ENCODE assay signal across 29 mouse cellular contexts in the genomic region with DNA sequence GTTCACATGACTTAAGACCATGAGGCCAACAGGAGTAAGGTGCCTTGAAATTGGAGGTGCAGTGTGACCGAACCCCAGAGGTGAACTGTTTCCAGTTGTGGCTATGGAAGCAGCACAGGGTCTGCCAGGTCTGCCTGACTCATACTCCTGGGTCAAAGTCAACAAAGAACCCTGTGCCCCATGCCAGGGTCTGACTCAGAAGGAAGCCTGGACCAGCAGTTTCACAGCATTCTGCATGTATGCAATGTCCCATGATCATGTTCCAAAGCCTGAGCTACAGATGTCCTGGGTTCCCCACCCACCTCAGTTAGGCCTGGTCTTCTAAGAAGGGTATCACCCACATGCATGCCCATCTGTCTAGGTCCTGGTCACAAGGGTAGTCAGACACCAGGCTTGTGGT. TPM values are rescaled to one million over a fixed set of nuclear protein-coding genes. Genes with fewer than 3 reads are reported as not detected.
DNase-seq lines count a peak whose midpoint lies in the region; ATAC-seq and TF ChIP-seq lines count a peak whose summit lies in the region.
"Had no signal": no experiment of that assay in that cellular context is flagged by ENCODE, and none has a peak within 500 bp of the region (broad histone marks: within the 10 kb centered on the region; RNA-seq: fewer than 3 reads in every experiment).

No protein-coding gene starts in this region.

- 74% methylated on average over 1 of the region's 1 CpGs for WGBS in intestine, postnatal 0 days
- 90% methylated on average over 1 of the region's 1 CpGs for WGBS in intestine, embryonic 15.5 days
- 82% methylated on average over 1 of the region's 1 CpGs for WGBS in lung, adult 2 months

- no peak overlapping the region for H3K4me3 ChIP-seq in intestine, postnatal 0 days (ENCODE audit: low read depth, low read length)
- H3K4me3 ChIP-seq in intestine, embryonic 15.5 days (replicated peaks): no peak overlapping the region
- H3K4me3 ChIP-seq in lung, adult 2 months (replicated peaks; ENCODE audit: extremely low read depth, low read depth, low read length): no peak overlapping the region
- H3K4me3 ChIP-seq: embryonic facial prominence, embryonic 12.5 days; forebrain, embryonic 10.5 days; forebrain, embryonic 15.5 days; heart, adult 2 months; heart, embryonic 12.5 days; hindbrain, embryonic 13.5 days; midbrain, embryonic 13.5 days had no signal

- TF ChIP-seq CTCF in intestine, postnatal 0 days (IDR thresholded peaks at IDR 0.05; ENCODE audit: low read depth): no peak
- no peak for TF ChIP-seq CTCF in lung, adult 2 months (IDR thresholded peaks at IDR 0.05; ENCODE audit: insufficient read depth, low read length)

- H3K27me3 ChIP-seq in intestine, postnatal 0 days (replicated peaks; ENCODE audit: control insufficient read depth, insufficient read depth, low read length): no peaks in the 10 kb centered on the region
- H3K27me3 ChIP-seq in intestine, embryonic 15.5 days (replicated peaks): no peaks in the 10 kb centered on the region
- H3K27me3 ChIP-seq: embryonic facial prominence, embryonic 12.5 days; forebrain, embryonic 15.5 days; heart, embryonic 12.5 days; hindbrain, embryonic 13.5 days; midbrain, embryonic 13.5 days had no signal

- H3K4me2 ChIP-seq in intestine, postnatal 0 days (replicated peaks; ENCODE audit: low read depth): no peak overlapping the region
- no peak overlapping the region for H3K4me2 ChIP-seq in intestine, embryonic 15.5 days (replicated peaks)
- H3K4me2 ChIP-seq: embryonic facial prominence, embryonic 12.5 days; forebrain, embryonic 15.5 days; heart, embryonic 12.5 days; hindbrain, embryonic 13.5 days; midbrain, embryonic 13.5 days had no signal

- peak; percentile 80 for DNase-seq in NIH3T3 (ENCODE audit: low read depth)
- DNase-seq in adrenal gland, postnatal 36 days: peak; percentile 71
- DNase-seq in lung, adult 2 months: no peak
- DNase-seq in spleen, postnatal 10 days (ENCODE audit: low spot score in 2 of 2): no peak
- DNase-seq: cerebellum, adult 11 months; embryo, embryonic 11 days; heart, adult 2 months; heart, postnatal 4 days; kidney, adult 2 months; kidney, postnatal 4 days; layer of hippocampus, adult 9-11 months; liver; lung, postnatal 4 days had no signal

- peak; percentile 64 for ATAC-seq in intestine, postnatal 0 days
- ATAC-seq in intestine, embryonic 15.5 days: no peak
- ATAC-seq: forebrain, embryonic 15.5 days; inflammation-experienced regulatory T-cells, adult 6 months; midbrain, embryonic 13.5 days had no signal

- no peak overlapping the region for H3K27ac ChIP-seq in intestine, postnatal 0 days (ENCODE audit: low read depth, low read length)
- H3K27ac ChIP-seq in intestine, embryonic 15.5 days: no peak overlapping the region
- H3K27ac ChIP-seq: embryonic facial prominence, embryonic 12.5 days; forebrain, embryonic 10.5 days; forebrain, embryonic 15.5 days; heart, adult 2 months; hindbrain, embryonic 13.5 days; kidney, postnatal 0 days; midbrain, embryonic 13.5 days had no signal

- H3K9me3 ChIP-seq in intestine, postnatal 0 days (ENCODE audit: control insufficient read depth): no peaks in the 10 kb centered on the region
- no peaks in the 10 kb centered on the region for H3K9me3 ChIP-seq in intestine, embryonic 15.5 days
- H3K9me3 ChIP-seq: embryonic facial prominence, embryonic 12.5 days; forebrain, embryonic 10.5 days; forebrain, embryonic 15.5 days; G1E; heart, embryonic 12.5 days; hindbrain, embryonic 13.5 days; midbrain, embryonic 13.5 days had no signal

- no peak overlapping the region for H3K9ac ChIP-seq in intestine, postnatal 0 days (ENCODE audit: low read depth, low read length)
- H3K9ac ChIP-seq in intestine, embryonic 15.5 days: no peak overlapping the region
- H3K9ac ChIP-seq: embryonic facial prominence, embryonic 12.5 days; forebrain, embryonic 15.5 days; heart, embryonic 12.5 days; hindbrain, embryonic 13.5 days; midbrain, embryonic 13.5 days had no signal

- peaks cover 29% of the 10 kb centered on the region for H3K36me3 ChIP-seq in intestine, postnatal 0 days (ENCODE audit: control insufficient read depth, insufficient read depth)
- H3K36me3 ChIP-seq in intestine, embryonic 15.5 days: peaks cover 20% of the 10 kb centered on the region

- no peak for TF ChIP-seq POLR2A in lung, adult 2 months (IDR thresholded peaks at IDR 0.05; ENCODE audit: borderline replicate concordance, extremely low read depth, low read depth, low read length)

- H3K4me1 ChIP-seq in intestine, postnatal 0 days (replicated peaks; ENCODE audit: control insufficient read depth, insufficient read depth, low read length): no peaks in the 10 kb centered on the region
- no peaks in the 10 kb centered on the region for H3K4me1 ChIP-seq in intestine, embryonic 15.5 days (replicated peaks)
- no peaks in the 10 kb centered on the region for H3K4me1 ChIP-seq in lung, adult 2 months (ENCODE audit: control insufficient read depth, insufficient read depth, low read length)
- H3K4me1 ChIP-seq: embryonic facial prominence, embryonic 12.5 days; hindbrain, embryonic 13.5 days; midbrain, embryonic 13.5 days had no signal

RNA-seq across cellular contexts. Expression of gene Slc7a5, which starts 18.2 kb away (rescaled TPM):
- polyA plus RNA-seq in intestine, postnatal 0 days (2015; fragmentation: Nextera tagmentation; extraction: Ambion mirVana): 4.7 and 6.1 TPM in 2 replicates
- polyA plus RNA-seq in intestine, embryonic 15.5 days (2015; fragmentation: Nextera tagmentation; extraction: Ambion mirVana): 17.9 and 18.1 TPM in 2 replicates
- total RNA-seq in adrenal gland, postnatal 36 days (2021): 10 to 100 TPM; 41.6 to 64.0 TPM
- polyA plus RNA-seq in lung, adult 2 months (2012; rRNA removed): 11.4 and 12.1 TPM in 2 replicates

RNA-seq across cellular contexts. Expression of gene Car5a, which starts 55.4 kb away (rescaled TPM):
- polyA plus RNA-seq in intestine, postnatal 0 days (2015; fragmentation: Nextera tagmentation; extraction: Ambion mirVana): 10.1 and 11.1 TPM in 2 replicates
- polyA plus RNA-seq in intestine, embryonic 15.5 days (2015; fragmentation: Nextera tagmentation; extraction: Ambion mirVana): 0.21 and 0.33 TPM in 2 replicates
- total RNA-seq in adrenal gland, postnatal 36 days (2021): not detected
- 0.18 and 0.26 TPM in 2 replicates for polyA plus RNA-seq in lung, adult 2 months (2012; rRNA removed)
- total RNA-seq: gastrocnemius, adult 18-20 months; heart, adult 2 months; heart, postnatal 4 days; megakaryocyte-erythroid progenitor cell, adult 5-6 weeks had no signal
- polyA plus RNA-seq: embryonic facial prominence, embryonic 12.5 days; forebrain, embryonic 10.5 days; heart, adult 2 months; heart, embryonic 12.5 days; heart, postnatal 0 days; inflammation-experienced regulatory T-cells, adult 6 months; limb, embryonic 11.5 days; stomach, embryonic 14.5 days had no signal

RNA-seq across cellular contexts. Expression of gene Klhdc4, which starts 59.9 kb away (rescaled TPM):
- 10.7 and 12.1 TPM in 2 replicates for polyA plus RNA-seq in intestine, postnatal 0 days (2015; fragmentation: Nextera tagmentation; extraction: Ambion mirVana)
- polyA plus RNA-seq in intestine, embryonic 15.5 days (2015; fragmentation: Nextera tagmentation; extraction: Ambion mirVana): 33.6 and 41.1 TPM in 2 replicates
- 10 to 100 TPM; 22.7 to 23.1 TPM for total RNA-seq in adrenal gland, postnatal 36 days (2021)
- 32.9 and 36.1 TPM in 2 replicates for polyA plus RNA-seq in lung, adult 2 months (2012; rRNA removed)

Comparison
In these comparisons a context has a peak if more than half of its experiments do, and no peak if none do; other contexts are left out.
1. DNase-seq: peak in NIH3T3 (single experiment) and adrenal gland, postnatal 36 days (2 of 2); none in lung, adult 2 months (single experiment) and spleen, postnatal 10 days (0 of 2).